Mouse (Mus musculus) limb, embryonic 10.5 days (tissue): ENCODE results near the gene Gm10282. TPM values are rescaled to one million over a fixed set of nuclear protein-coding genes. Genes with fewer than 3 reads are reported as not detected.

Experiments
- DNase-seq: peaks from one replicate; pipeline ENCODE4 v3.0.0-alpha.2; 2017; ENCODE audit warnings: low spot score
- H3K27ac ChIP-seq: fragments of 300-500 bp; sonication (generic); 2 replicates; pipeline ENCODE4 v1.5.1; 2016; ENCODE audit warnings: mild to moderate bottlenecking
- H3K27me3 ChIP-seq: fragments of 300-500 bp; sonication (generic); 2 replicates; pipeline ENCODE4 v1.6.1; 2016; ENCODE audit warnings: low read depth, mild to moderate bottlenecking; ENCODE audit not compliant: poor library complexity, severe bottlenecking
- H3K36me3 ChIP-seq: fragments of 300-500 bp; sonication (generic); 2 replicates; pipeline ENCODE4 v1.6.1; 2016; ENCODE audit warnings: mild to moderate bottlenecking, moderate library complexity
- H3K4me1 ChIP-seq: fragments of 300-500 bp; sonication (generic); 2 replicates; pipeline ENCODE4 v1.6.1; 2016
- H3K4me3 ChIP-seq: fragments of 300-500 bp; sonication (generic); 2 replicates; pipeline ENCODE4 v1.5.1; 2016; ENCODE audit warnings: mild to moderate bottlenecking, moderate library complexity
- H3K9me3 ChIP-seq: fragments of 300-500 bp; sonication (generic); replicated peaks from 2 replicates; pipeline ENCODE4 v1.6.1; 2016; ENCODE audit warnings: mild to moderate bottlenecking
- WGBS: fragments of 180-500 bp; shearing (Covaris S2); methylation state at CpG from one replicate; pipeline ENCODE4 v1.1.7; 2016; 5-methylcytosine and 5-hydroxymethylcytosine counted together
- polyA plus RNA-seq: library from polyadenylated mRNA; unstranded; fragments of >200 nt; fragmentation: Nextera tagmentation; extraction: Ambion mirVana; gene quantifications from 2 replicates; pipeline ENCODE4 v1.2.1, GENCODE M21; 2016

Gm10282 gene
- polyA plus RNA-seq, 1 experiment from 2014 or later = 29.2 TPM

GRCm38 (mm10) chr8:72320803-72321583 lies 15.9 kb upstream of the Gm10282 start:
- no peak overlapping the region for H3K27ac ChIP-seq
- no peaks in the 10 kb centered on the region for H3K36me3 ChIP-seq
- H3K9me3 ChIP-seq = no peaks in the 10 kb centered on the region
- peak overlapping the region; percentile 59; the same call in 1 of the 2 replicates for H3K4me3 ChIP-seq
- H3K27me3 ChIP-seq = peaks cover 72% of the 10 kb centered on the region
- 52% methylated on average over 25 of the region's 25 CpGs for WGBS
- DNase-seq = peak; percentile 33
- H3K4me1 ChIP-seq = peaks cover 20% of the 10 kb centered on the region

DNA sequence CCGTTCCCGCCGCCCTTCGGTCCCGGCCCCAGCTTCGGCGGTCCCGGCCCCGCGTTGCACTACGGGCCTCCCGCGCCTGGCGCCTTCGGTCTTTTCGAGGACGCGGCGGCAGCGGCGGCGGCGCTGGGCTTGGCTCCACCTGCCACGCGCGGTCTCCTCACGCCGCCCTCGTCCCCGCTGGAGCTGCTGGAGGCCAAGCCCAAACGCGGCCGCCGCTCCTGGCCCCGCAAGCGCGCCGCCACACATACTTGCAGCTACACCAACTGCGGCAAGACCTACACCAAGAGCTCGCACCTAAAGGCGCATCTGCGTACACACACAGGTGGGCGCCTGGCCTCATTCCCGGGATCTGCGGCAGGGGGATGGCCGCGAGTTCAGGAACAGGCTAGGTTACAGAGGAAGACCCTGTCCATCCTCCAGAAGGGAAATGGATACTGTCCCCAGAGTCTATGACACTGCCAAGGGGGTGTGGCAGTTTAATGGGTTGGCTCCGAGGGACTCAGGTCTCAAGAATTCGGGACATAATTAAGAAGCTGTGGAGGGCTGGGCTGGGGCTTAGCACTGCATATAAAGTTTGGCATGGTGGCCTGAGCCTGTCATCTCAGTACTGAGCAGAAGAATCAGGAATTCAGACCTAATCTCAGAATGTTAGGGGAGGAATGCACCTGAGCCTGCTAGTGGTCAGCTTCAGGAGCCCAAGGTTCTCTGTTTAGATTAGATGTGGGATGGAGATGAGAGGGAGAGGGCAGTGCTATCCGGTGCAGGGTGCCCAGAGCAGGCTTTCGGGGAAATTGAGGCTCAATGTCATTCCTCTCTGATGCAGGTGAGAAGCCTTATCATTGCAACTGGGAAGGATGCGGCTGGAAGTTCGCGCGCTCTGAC lies 15.1 kb upstream of the Gm10282 start:
- Histone ChIP-seq H3K27ac (peak overlapping the region; percentile 46; the same call in 1 of the 2 replicates), H3K4me1 (peaks cover 20% of the 10 kb centered on the region), H3K4me3 (peak overlapping the region; percentile 59), H3K27me3 (peaks cover 72% of the 10 kb centered on the region), H3K9me3 (no peaks in the 10 kb centered on the region), H3K36me3 (no peaks in the 10 kb centered on the region)
- WGBS = 8% methylated on average over 48 of the region's 55 CpGs
- DNase-seq = peak; percentile 43

GRCm38 (mm10) chr8:72319397-72319796 lies 14.3 kb upstream of the Gm10282 start:
- Histone ChIP-seq H3K4me3 (peak overlapping the region; percentile 59), H3K9me3 (no peaks in the 10 kb centered on the region), H3K27me3 (peaks cover 70% of the 10 kb centered on the region), H3K4me1 (peaks cover 20% of the 10 kb centered on the region), H3K27ac (peak overlapping the region; percentile 46), H3K36me3 (no peaks in the 10 kb centered on the region)
- 2% methylated on average over 37 of the region's 48 CpGs for WGBS
- peak; percentile 62 for DNase-seq

- under 1% methylated on average over 46 of the region's 46 CpGs for WGBS
- H3K27me3 ChIP-seq = peaks cover 65% of the 10 kb centered on the region
- peak within 1 kb of the TSS; percentile 76 for H3K27ac ChIP-seq
- DNase-seq = peak; percentile 97
- no peaks in the 10 kb centered on the region for H3K36me3 ChIP-seq
- H3K4me1 ChIP-seq = peaks cover 20% of the 10 kb centered on the region
- H3K9me3 ChIP-seq = no peaks in the 10 kb centered on the region
- H3K4me3 ChIP-seq = peak within 1 kb of the TSS; percentile 59
Observed at GRCm38 (mm10) chr8:72318801-72319322, 13.8 kb upstream of the Gm10282 start, which contains the start of gene Klf2. Gene Klf2, plus strand, starts transcription at chr8:72319033.

GRCm38 (mm10) chr8:72317741-72318301 lies 12.8 kb upstream of the Gm10282 start:
- 47% methylated on average over 5 of the region's 5 CpGs for WGBS
- no peaks in the 10 kb centered on the region for H3K36me3 ChIP-seq
- no peak for DNase-seq
- H3K27me3 ChIP-seq = peaks cover 56% of the 10 kb centered on the region
- no peaks in the 10 kb centered on the region for H3K9me3 ChIP-seq
- H3K4me1 ChIP-seq = peaks cover 20% of the 10 kb centered on the region
- H3K4me3 ChIP-seq = no peak overlapping the region
- H3K27ac ChIP-seq = no peak overlapping the region

DNA sequence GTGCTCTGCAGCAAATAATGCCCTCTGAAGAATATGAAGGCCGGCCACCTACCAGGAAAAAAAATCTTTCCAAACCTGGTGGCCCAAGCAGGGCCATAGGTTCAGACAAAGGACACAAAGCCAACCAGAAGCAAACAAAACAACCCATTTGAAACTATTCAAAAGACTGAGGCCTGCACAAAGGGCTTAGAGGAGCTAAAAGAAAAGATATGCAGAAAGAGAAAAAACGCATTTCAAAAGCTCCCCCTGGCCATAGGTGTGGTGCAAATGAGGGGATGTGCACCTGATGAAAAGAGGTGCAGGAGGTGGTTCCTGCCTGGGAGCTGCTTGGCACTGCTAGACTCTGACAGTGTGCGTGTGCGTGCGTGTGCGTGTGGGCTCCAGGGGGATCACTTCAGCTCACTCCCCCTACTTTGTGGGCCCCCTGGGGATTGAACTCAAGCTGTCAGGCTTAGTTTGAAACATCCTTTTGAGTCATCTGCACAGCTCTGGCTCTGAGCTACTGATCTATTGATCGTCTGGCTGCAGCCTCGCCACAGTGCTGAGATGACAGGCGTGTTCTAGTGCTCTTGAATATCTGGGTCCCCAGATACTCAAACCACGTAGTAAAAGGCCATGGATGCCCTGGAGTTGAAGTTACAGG lies 11.1 kb upstream of the Gm10282 start:
- Histone ChIP-seq H3K27me3 (peaks cover 39% of the 10 kb centered on the region), H3K4me3 (no peak overlapping the region), H3K36me3 (no peaks in the 10 kb centered on the region), H3K27ac (no peak overlapping the region), H3K9me3 (no peaks in the 10 kb centered on the region), H3K4me1 (peaks cover 20% of the 10 kb centered on the region)
- WGBS = 48% methylated on average over 10 of the region's 10 CpGs
- no peak for DNase-seq

DNA sequence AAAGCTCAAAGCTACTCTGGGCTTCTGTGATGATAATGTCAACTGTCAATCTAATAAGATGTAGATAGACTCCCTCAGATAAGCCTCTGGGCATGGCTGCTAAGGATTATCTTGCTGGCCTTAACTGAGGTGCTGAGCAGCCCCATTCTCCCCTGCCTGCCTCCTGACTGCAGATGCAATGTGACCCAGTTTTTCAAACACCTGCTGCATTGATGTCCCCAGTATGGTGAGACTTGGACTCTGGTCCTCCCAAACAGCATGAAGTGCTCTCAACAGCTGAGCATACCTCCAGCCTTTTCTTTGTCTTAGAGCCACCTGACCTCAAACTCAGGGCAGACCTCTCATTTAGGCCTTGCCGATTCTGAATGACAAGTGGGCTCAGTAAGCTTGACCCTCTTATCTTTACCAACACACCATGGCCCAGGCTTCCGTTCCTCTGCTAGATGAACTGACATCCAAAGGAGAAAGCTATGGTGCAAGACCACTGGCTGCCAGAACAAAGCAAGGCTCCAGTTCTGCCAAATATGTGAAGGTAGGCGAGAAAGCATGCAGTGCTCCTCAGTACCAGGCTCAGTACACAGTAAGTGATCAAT lies 8.0 kb upstream of the Gm10282 start:
- no peak overlapping the region for H3K4me3 ChIP-seq
- no peak overlapping the region for H3K27ac ChIP-seq
- H3K36me3 ChIP-seq = no peaks in the 10 kb centered on the region
- H3K4me1 ChIP-seq = no peaks in the 10 kb centered on the region; the same call in 1 of the 2 replicates
- no peaks in the 10 kb centered on the region for H3K9me3 ChIP-seq
- WGBS = 76% methylated on average over 3 of the region's 3 CpGs
- DNase-seq = no peak
- peaks cover 10% of the 10 kb centered on the region for H3K27me3 ChIP-seq

- no peak for DNase-seq
- Histone ChIP-seq H3K27ac (no peak overlapping the region), H3K9me3 (no peaks in the 10 kb centered on the region), H3K4me3 (no peak overlapping the region), H3K27me3 (no peaks in the 10 kb centered on the region), H3K36me3 (no peaks in the 10 kb centered on the region), H3K4me1 (no peaks in the 10 kb centered on the region)
- 70% methylated on average over 8 of the region's 8 CpGs for WGBS
Observed at GRCm38 (mm10) chr8:72310849-72311506, 5.9 kb upstream of the Gm10282 start.

DNA sequence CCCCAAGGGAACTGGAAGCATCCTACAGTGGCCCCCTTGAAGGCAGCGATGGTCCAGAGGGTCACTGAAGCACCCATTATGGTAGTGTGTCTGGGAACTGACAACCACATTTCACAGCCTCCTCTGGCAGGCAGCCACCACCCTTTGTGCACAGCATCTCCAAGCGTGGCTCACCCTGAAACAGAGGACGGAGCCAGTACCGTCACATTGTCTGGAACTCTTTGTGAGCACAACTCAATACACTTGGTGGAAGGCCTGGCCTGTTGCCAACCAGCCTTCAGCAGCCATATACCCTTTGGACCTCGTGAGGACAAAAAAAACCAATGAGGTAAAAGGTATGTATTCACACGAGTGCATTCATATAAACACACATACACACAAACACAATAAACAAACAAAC lies 3.2 kb upstream of the Gm10282 start:
- Histone ChIP-seq H3K36me3 (no peaks in the 10 kb centered on the region), H3K9me3 (no peaks in the 10 kb centered on the region), H3K4me3 (no peak overlapping the region), H3K4me1 (no peaks in the 10 kb centered on the region), H3K27ac (no peak overlapping the region), H3K27me3 (no peaks in the 10 kb centered on the region)
- 82% methylated on average over 6 of the region's 6 CpGs for WGBS
- DNase-seq = no peak

- Histone ChIP-seq H3K27me3 (no peaks in the 10 kb centered on the region), H3K4me3 (no peak overlapping the region), H3K4me1 (no peaks in the 10 kb centered on the region), H3K36me3 (no peaks in the 10 kb centered on the region), H3K27ac (no peak overlapping the region), H3K9me3 (no peaks in the 10 kb centered on the region)
- DNase-seq = no peak
- 92% methylated on average over 5 of the region's 5 CpGs for WGBS
Observed at GRCm38 (mm10) chr8:72306913-72307312, 1.9 kb upstream of the Gm10282 start.

DNA sequence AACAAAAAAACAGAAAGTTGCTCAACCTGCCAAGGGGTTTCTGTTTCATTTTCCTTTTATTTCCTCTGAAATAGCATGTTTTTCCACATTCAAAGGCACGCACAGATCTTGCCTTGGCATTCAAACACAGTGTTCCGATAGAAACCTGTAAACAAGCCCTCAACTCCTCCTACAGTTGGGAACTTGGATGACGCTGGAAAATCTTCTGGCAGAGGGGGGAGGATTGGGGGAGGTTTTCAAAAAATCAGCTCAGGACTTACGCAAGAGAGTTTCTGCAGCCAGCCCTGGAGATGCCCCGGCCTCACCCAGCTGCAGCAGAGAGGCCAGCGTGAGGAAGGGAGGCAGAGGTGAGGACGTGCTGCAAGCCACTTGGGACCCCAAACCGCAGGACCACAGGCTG lies 1.4 kb downstream of the Gm10282 start:
- no peak overlapping the region for H3K4me3 ChIP-seq
- no peaks in the 10 kb centered on the region for H3K27me3 ChIP-seq
- no peak overlapping the region for H3K27ac ChIP-seq
- 77% methylated on average over 8 of the region's 8 CpGs for WGBS
- DNase-seq = no peak
- H3K9me3 ChIP-seq = no peaks in the 10 kb centered on the region
- no peaks in the 10 kb centered on the region for H3K36me3 ChIP-seq
- no peaks in the 10 kb centered on the region for H3K4me1 ChIP-seq
